Mouse (Mus musculus) heart, postnatal 10 days (tissue): ENCODE data around the gene Hipk2. TPM values are rescaled to one million over a fixed set of nuclear protein-coding genes. Genes with fewer than 3 reads are reported as not detected.

ENCODE experiments used
- DNase-seq, 2 experiments: peaks; one replicate each; pipeline ENCODE4 v3.0.0; 2021
- intact Hi-C: fragments of 180-260 bp; cut with DNase I; formaldehyde crosslinking; loops from one replicate; pipeline ENCODE4 v1.15.1; 2025
- total RNA-seq, 2 experiments: library from RNA; stranded (reverse); gene quantifications; 2 replicates each; pipeline ENCODE4 v1.2.3; 2021

Hipk2 gene
- total RNA-seq, 2 experiments from 2014 or later: 73.7 to 80.5 TPM

GRCm38 (mm10) chr6:38760911-38761706, 114.9 kb downstream of the Hipk2 start:
- no peak for DNase-seq
- intact Hi-C loops: no loop called here

DNA sequence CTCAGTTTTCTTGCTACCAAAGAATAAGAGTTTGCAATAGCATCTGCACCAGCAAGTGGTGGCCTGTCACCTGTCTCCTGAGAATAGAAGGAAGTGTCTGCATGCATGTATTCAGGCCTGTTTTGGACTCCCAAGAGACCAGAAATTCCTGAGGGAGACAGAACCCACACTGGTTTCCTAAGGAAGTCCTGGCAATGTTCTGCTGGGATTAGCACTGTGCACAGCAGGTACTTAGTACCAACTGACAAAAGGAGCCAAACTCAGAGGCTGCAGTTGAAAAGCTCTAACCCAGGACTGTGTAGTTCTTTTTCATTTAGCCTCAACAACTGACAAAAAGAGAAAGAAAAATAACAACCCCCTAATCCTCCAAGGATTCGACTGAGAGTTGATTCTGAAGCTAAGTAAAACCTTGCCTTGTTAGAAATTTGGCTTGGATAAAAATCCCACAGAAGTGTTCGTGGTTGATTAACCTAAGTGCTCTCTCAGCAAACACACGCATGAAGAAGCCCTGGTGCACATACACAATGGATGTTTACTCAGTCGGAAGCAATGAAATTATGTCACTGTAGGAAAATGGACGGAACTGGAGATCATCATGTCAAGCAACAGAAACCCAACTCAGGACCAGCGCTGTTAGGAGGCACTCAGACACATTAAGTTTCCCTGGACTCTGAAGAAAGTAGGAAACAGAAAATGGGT, 115.9 kb downstream of the Hipk2 start:
- intact Hi-C loops: no loop called here
- no peak for DNase-seq

- DNase-seq: no peak
Measured at GRCm38 (mm10) chr6:38759186-38759585, 116.8 kb downstream of the Hipk2 start.

GRCm38 (mm10) chr6:38757597-38757996, 118.4 kb downstream of the Hipk2 start:
- intact Hi-C loops: no loop called here
- no peak for DNase-seq

More at GRCm38 (mm10) chr6:38759186-38759585, 116.8 kb downstream of the Hipk2 start:
- intact Hi-C loops: no loop called here

GRCm38 (mm10) chr6:38756968-38757367, 119.0 kb downstream of the Hipk2 start:
- intact Hi-C loops: no loop called here
- no peak for DNase-seq

GRCm38 (mm10) chr6:38755961-38756360, 120.0 kb downstream of the Hipk2 start:
- intact Hi-C loops: no loop called here
- no peak for DNase-seq

DNA sequence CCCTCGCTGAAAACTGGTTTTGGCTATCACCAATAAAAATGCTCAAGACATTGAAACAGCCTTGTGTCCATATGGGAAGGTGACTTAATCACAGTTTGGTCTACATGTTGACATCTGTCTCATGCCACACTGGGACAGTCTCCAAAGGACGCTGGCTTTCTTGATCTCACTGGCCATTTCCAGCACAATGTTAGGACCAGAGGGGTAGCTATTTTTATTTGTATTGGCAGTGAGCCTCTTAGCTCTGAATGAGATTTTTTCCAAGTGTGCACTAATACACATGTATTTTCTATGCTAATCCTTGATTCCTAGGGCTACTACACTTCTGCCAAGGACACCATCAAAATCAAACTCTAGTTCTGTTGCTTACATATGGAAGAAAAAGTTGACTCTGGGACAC, 120.8 kb downstream of the Hipk2 start:
- intact Hi-C loops: no loop called here
- peak; percentile 38 to 56 for DNase-seq

- peak; percentile 73 to 84 for DNase-seq
- intact Hi-C loops: no loop called here
Measured at GRCm38 (mm10) chr6:38753729-38754128, 122.2 kb downstream of the Hipk2 start.

GRCm38 (mm10) chr6:38753025-38753424, 122.9 kb downstream of the Hipk2 start:
- intact Hi-C loops: no loop called here

DNA sequence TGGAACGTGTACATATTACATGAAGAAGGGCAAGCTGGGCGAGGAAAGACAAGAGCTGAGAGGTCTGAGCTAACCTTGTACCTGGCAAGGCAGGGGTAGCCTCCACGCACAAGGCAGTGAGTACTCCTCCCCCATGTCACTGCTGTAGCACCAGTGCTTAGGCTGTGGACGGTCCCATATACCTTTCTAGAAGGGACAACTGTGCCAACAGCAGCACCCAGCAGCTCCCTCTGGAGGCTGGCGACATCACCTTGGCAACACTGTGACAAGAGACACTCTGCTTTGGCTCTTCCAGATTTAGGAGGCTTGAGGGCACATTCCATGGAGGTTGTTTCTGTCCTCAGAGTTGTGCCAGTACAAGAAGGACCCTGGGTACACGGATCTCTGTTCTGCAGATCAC, 123.5 kb downstream of the Hipk2 start:
- intact Hi-C loops: no loop called here
- peak; percentile 53 to 55 for DNase-seq

More at GRCm38 (mm10) chr6:38753025-38753424, 122.9 kb downstream of the Hipk2 start:
- DNase-seq: no peak

DNA sequence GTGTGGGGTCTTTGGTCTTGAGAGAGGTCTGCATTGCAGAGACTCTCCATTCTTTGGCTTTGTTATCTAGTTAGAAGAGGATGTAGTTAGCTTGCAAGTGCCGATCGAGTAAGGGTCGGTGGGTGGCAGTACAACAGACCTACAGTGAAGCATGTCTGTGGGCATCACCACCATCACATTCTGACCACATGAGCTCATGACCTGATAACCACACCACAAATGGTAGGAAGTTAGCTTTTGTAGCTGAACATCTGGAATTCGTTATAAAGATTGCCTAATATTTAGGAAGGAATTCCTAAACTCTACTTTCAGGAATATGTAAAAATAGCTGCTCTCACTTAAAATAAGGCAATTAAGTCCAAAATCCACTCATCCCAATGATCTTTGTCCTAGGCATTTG, 127.9 kb downstream of the Hipk2 start:
- no peak for DNase-seq
- intact Hi-C loops: no loop called here

DNA sequence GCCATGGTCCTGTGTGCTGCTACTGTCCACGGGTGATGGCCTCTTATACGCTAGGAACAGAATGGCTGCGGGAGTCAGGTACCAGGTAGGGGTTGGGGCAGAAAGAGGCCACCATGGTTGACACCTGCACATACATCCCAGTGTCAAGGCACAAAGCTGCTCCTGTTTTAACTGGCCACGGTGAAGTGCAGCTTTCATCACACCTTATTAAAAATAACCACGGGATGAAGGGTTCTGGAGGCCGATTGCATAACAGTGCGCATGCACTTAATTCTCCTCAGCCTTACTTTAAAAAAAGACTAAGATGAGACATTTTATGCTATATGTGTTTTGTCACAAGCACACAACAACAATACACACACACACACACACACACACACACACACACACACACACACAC, 132.6 kb downstream of the Hipk2 start:
- intact Hi-C loops: no loop called here
- no peak for DNase-seq

GRCm38 (mm10) chr6:38742441-38742840, 133.5 kb downstream of the Hipk2 start:
- intact Hi-C loops: no loop called here
- DNase-seq: no peak

GRCm38 (mm10) chr6:38741024-38741423, 134.9 kb downstream of the Hipk2 start:
- intact Hi-C loops: no loop called here
- DNase-seq: no peak

DNA sequence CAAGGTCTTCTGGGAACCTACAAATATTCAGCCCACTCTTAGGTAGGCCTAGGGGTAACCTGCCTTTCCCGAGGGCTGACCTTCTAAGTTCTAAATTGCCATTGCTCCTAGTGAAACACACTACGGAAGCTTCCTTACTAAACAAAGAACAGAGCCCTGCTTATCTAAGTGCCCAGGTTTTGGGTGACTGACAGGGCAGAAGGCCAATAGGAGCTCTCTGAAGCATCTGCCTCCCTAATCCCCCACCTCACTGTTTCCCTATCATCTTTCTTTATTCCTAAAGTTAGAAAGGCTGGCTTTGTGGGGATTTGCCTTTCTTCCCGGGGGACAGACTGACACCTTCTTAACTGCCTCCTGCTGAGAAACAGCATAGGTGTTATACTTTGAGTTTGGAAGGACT, 136.7 kb downstream of the Hipk2 start:
- DNase-seq: no peak
- intact Hi-C loops: loop anchor here (10.0 kb wide), 1 partner anchor 136 kb away; the partner anchor contains the start of genes Hipk2 and Tbxas1

- intact Hi-C loops: loop anchor here (10.0 kb wide), 1 partner anchor 137 kb away; the partner anchor contains the start of genes Hipk2 and Tbxas1
- DNase-seq: no peak
Measured at GRCm38 (mm10) chr6:38737763-38738162, 138.2 kb downstream of the Hipk2 start.

GRCm38 (mm10) chr6:38736240-38736639, 139.7 kb downstream of the Hipk2 start:
- peak; percentile 86 to 90 for DNase-seq
- intact Hi-C loops: loop anchor here (1.0 to 10.0 kb wide), 3 partner anchors 139 to 331 kb away; partner anchors contain the start of genes Hipk2 and Tbxas1

DNA sequence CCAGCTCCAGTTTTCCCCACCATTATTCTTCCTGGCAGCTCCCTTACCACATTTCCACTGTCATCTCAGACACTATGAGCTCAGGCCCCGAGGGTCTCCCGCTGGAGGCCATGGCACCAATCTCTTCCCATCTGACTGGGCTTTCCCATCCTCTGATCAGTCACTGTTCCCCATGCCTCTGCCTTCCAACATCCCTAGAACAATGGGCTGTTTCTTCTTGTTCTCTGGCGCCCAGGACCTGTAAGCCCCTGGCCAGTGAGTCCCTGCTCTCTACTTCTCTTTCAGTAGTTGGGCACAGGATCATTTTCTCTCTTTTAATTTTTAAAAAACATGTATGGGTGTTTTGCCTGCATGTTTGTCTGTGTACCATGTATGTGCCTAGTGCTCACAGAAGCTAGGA, 143.3 kb downstream of the Hipk2 start:
- intact Hi-C loops: loop anchor here (10.0 kb wide), 1 partner anchor 142 kb away; the partner anchor contains the start of genes Hipk2 and Tbxas1
- no peak for DNase-seq

GRCm38 (mm10) chr6:38730169-38731146, 145.5 kb downstream of the Hipk2 start:
- no peak for DNase-seq
- intact Hi-C loops: loop anchor here (10.0 kb wide), 1 partner anchor 144 kb away; the partner anchor contains the start of genes Hipk2 and Tbxas1

DNA sequence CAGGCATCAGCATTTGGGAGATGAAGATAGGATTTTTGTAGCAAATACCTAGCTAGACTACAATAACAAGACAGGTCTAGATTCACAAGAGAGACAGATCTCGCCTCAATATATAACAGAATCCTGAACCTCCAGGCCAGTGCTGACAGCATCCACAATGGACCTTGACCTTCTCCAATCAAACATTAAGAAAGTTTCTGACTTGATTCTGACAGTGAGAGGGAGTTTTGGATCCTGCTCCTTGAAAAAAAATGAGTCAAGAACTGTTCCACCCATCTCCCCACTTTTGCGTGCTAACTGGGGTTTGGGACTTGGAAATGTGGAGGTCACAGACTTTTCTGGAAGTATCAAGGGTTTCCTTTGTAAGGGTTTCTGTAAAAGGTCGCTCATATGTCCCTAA, 150.4 kb downstream of the Hipk2 start:
- DNase-seq: no peak
- intact Hi-C loops: no loop called here
